ENCODE assay signal across 8 mouse cellular contexts in genomic region chr12:78748557-78749377, GRCm38 (mm10). TPM values are rescaled to one million over a fixed set of nuclear protein-coding genes. Genes with fewer than 3 reads are reported as not detected.
A peak's percentile ranks its signal among the peaks of the same experiment; 100 is the strongest.
DNase-seq lines count a peak whose midpoint lies in the region; ATAC-seq lines count a peak whose summit lies in the region.

TSS of gene Mpp5 (plus strand) at chr12:78748907.

- H3K4me3 ChIP-seq in hindbrain, embryonic 11.5 days (ENCODE audit: low read depth, low read length) = peak within 1 kb of the TSS; percentile 85

- peak within 1 kb of the TSS; percentile 74 for H3K4me2 ChIP-seq in hindbrain, embryonic 11.5 days (replicated peaks; ENCODE audit: low read depth, low read length)

- H3K9ac ChIP-seq in hindbrain, embryonic 11.5 days (ENCODE audit: low read depth, low read length) = peak within 1 kb of the TSS; percentile 79

- H3K36me3 ChIP-seq in hindbrain, embryonic 11.5 days (ENCODE audit: control insufficient read depth, insufficient read depth, low read length) = no peaks in the 10 kb centered on the region

- no peaks in the 10 kb centered on the region for H3K9me3 ChIP-seq in hindbrain, embryonic 11.5 days (ENCODE audit: control insufficient read depth, low read length)

- H3K27ac ChIP-seq in hindbrain, embryonic 11.5 days (ENCODE audit: low read depth, low read length) = peak within 1 kb of the TSS; percentile 85

- no peaks in the 10 kb centered on the region for H3K27me3 ChIP-seq in hindbrain, embryonic 11.5 days (ENCODE audit: control insufficient read depth, insufficient read depth, low read length)

- H3K4me1 ChIP-seq in hindbrain, embryonic 11.5 days (replicated peaks; ENCODE audit: control insufficient read depth, insufficient read depth, low read length) = no peaks in the 10 kb centered on the region

- DNase-seq in Muller cell, postnatal 12 days (ENCODE audit: inconsistent ontology term) = peak; percentile 99
- DNase-seq in cerebellum, adult 9-11 months = peak; percentile 97
- peak; percentile 91 to 97 for DNase-seq in frontal cortex, adult 2 months (ENCODE audit: extremely low spot score in 1 of 2, low spot score in 1 of 2)
- peak; percentile 99 for DNase-seq in hindbrain, embryonic 11.5 days (ENCODE audit: low spot score)
- DNase-seq in layer of hippocampus, postnatal 10 days (ENCODE audit: low spot score in 2 of 2) = peak; percentile 92 to 97
- DNase-seq in lung, postnatal 10 days = peak; percentile 98
- DNase-seq in ovary, postnatal 36 days (ENCODE audit: low spot score) = peak; percentile 98
- DNase-seq in thymus, postnatal 25 days = peak; percentile 96

- WGBS in hindbrain, embryonic 11.5 days = under 1% methylated on average over 71 of the region's 98 CpGs

- ATAC-seq in hindbrain, embryonic 11.5 days (ENCODE audit: low FRiP score) = peak; percentile 100

RNA-seq across cellular contexts. Expression of gene Mpp5, which starts in this region (rescaled TPM):
- 10.0 and 11.4 TPM in 2 replicates for polyA plus RNA-seq in frontal cortex, adult 2 months (2012; rRNA removed)
- 26.9 and 32.3 TPM in 2 replicates for polyA plus RNA-seq in hindbrain, embryonic 11.5 days (2014; fragmentation: Nextera tagmentation; extraction: Ambion mirVana)
- 10 to 100 TPM; 14.6 to 15.4 TPM for total RNA-seq in layer of hippocampus, postnatal 10 days (2021)

Comparison
In these comparisons a context has a peak if more than half of its experiments do, and no peak if none do; other contexts are left out.
1. Peak in every context shown above with its lines: DNase-seq, ATAC-seq, H3K4me3 ChIP-seq and H3K27ac ChIP-seq.